Mouse (Mus musculus) midbrain, embryonic 14.5 days (tissue): ENCODE data around the gene Ephx1. TPM values are rescaled to one million over a fixed set of nuclear protein-coding genes. Genes with fewer than 3 reads are reported as not detected.

Experiments used
- ATAC-seq: fragments of 200-750 bp; cut with Nextera tagmentation; 2 replicates; pipeline ENCODE4 v1.8.0; 2017; ENCODE audit warnings: moderate number of reproducible peaks, moderate library complexity; ENCODE audit not compliant: low FRiP score, low TSS enrichment
- DNase-seq: peaks from one replicate; pipeline ENCODE4 v3.0.0-alpha.2; 2015
- H3K27ac ChIP-seq: fragments of 300-500 bp; sonication (generic); replicated peaks from 2 replicates; pipeline ENCODE4 v1.5.1; 2014; ENCODE audit warnings: mild to moderate bottlenecking, low read depth, low read length, moderate library complexity
- H3K27me3 ChIP-seq: fragments of 300-500 bp; sonication (generic); 2 replicates; pipeline ENCODE4 v1.6.1; 2014; ENCODE audit warnings: low read length, control low read depth, mixed read lengths; ENCODE audit not compliant: control insufficient read depth, insufficient read depth
- H3K36me3 ChIP-seq: fragments of 300-500 bp; sonication (generic); 2 replicates; pipeline ENCODE4 v1.6.1; 2014; ENCODE audit warnings: low read length, control low read depth; ENCODE audit not compliant: control insufficient read depth, insufficient read depth
- H3K4me1 ChIP-seq: fragments of 300-500 bp; sonication (generic); 2 replicates; pipeline ENCODE4 v1.6.1; 2014; ENCODE audit warnings: mild to moderate bottlenecking, antibody characterized with exemption, low read length, control low read depth; ENCODE audit not compliant: control insufficient read depth, insufficient read depth
- H3K4me2 ChIP-seq: fragments of 300-500 bp; sonication (generic); 2 replicates; pipeline ENCODE4 v1.6.1; 2014; ENCODE audit warnings: mild to moderate bottlenecking, low read length, moderate library complexity
- H3K4me3 ChIP-seq: fragments of 300-500 bp; sonication (generic); replicated peaks from 2 replicates; pipeline ENCODE4 v1.5.1; 2014; ENCODE audit warnings: low read depth, low read length
- H3K9ac ChIP-seq: fragments of 300-500 bp; sonication (generic); replicated peaks from 2 replicates; pipeline ENCODE4 v1.6.1; 2014; ENCODE audit warnings: mild to moderate bottlenecking, low read length, moderate library complexity
- H3K9me3 ChIP-seq: fragments of 300-500 bp; sonication (generic); 2 replicates; pipeline ENCODE4 v1.6.1; 2016; ENCODE audit warnings: low read length, control low read depth, mixed read lengths; ENCODE audit not compliant: control insufficient read depth
- WGBS: fragments of 180-500 bp; shearing (Covaris S2); extraction: QIAGEN DNeasy Blood & Tissue Kit; methylation state at CpG from one replicate; pipeline ENCODE4 v1.1.7; 2014; 5-methylcytosine and 5-hydroxymethylcytosine counted together
- polyA plus RNA-seq: library from polyadenylated mRNA; unstranded; fragments of >200 nt; fragmentation: Nextera tagmentation; extraction: Ambion mirVana; gene quantifications from 2 replicates; pipeline ENCODE4 v1.2.1, GENCODE M21; 2014

Ephx1 gene
- polyA plus RNA-seq, 1 experiment from 2014 or later: 2.7 TPM

DNA sequence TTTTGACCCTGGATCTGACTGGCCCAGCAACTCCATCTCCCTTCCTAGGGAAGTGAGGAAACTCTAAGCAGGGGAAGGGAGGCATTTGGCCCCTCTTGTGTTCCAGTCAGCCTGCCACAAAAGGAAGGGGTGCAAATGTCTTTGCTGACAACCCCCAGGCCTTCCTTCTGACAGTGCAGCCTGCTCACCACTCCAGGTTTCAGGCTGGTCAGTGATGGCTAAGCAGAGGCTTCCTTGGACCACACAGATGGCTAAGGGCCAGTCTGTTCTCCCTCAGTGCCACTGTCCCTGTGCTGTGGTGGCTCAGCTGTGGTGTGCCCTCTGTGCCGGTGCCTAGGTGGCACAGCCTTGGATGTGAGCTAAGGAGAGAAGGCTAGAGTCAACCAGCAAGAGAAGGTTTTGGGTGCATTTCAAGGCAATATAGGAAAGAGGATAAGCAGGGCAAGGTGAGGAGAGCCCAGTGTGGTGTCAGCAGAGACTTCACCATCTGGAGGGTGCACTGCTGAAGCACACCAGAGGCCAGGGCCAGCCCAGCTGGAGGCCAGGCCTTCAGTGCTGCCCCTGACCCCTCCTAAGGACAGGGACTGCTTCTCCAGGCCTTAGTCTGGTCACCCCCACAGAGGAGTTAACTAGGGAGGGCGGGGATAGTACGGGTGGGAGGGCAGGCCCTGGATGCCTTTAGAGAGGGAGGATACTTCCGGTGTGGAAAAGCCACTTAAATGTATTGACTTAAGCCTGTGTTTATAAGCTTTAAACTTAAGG is 10.4 kb downstream of the Ephx1 start:
- H3K27me3 ChIP-seq: no peaks in the 10 kb centered on the region
- H3K27ac ChIP-seq: no peak overlapping the region
- no peak for ATAC-seq
- H3K4me2 ChIP-seq: no peak overlapping the region
- H3K9ac ChIP-seq: no peak overlapping the region
- 70% methylated on average over 4 of the region's 4 CpGs for WGBS
- no peaks in the 10 kb centered on the region for H3K4me1 ChIP-seq
- H3K9me3 ChIP-seq: no peaks in the 10 kb centered on the region
- no peak overlapping the region for H3K4me3 ChIP-seq
- DNase-seq: no peak
- H3K36me3 ChIP-seq: no peaks in the 10 kb centered on the region

DNA sequence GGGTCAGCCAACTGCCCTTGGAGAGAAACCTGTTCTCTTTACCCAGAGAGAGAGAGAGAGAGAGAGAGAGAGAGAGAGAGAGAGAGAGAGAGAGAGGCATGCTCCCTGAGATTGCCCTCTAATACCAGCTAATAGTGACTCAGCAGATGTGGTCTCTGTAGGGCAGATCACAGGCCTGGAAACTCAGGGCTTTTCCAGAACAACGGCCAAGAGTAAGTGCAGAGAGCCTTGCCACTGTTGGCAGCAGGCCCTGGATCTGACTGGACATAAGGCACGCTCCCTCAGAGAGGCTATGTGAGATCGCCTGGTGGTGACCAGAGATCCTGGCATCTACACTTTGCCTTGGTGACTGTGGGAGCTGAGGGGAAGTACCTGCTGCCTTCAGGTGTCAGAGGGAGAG is 10.9 kb downstream of the Ephx1 start:
- Histone ChIP-seq H3K4me3 (no peak overlapping the region), H3K4me1 (no peaks in the 10 kb centered on the region), H3K9ac (no peak overlapping the region), H3K9me3 (no peaks in the 10 kb centered on the region), H3K27me3 (no peaks in the 10 kb centered on the region), H3K27ac (no peak overlapping the region), H3K36me3 (no peaks in the 10 kb centered on the region), H3K4me2 (no peak overlapping the region)
- DNase-seq (no peak), ATAC-seq (no peak)
- 81% methylated on average over 3 of the region's 3 CpGs for WGBS

DNA sequence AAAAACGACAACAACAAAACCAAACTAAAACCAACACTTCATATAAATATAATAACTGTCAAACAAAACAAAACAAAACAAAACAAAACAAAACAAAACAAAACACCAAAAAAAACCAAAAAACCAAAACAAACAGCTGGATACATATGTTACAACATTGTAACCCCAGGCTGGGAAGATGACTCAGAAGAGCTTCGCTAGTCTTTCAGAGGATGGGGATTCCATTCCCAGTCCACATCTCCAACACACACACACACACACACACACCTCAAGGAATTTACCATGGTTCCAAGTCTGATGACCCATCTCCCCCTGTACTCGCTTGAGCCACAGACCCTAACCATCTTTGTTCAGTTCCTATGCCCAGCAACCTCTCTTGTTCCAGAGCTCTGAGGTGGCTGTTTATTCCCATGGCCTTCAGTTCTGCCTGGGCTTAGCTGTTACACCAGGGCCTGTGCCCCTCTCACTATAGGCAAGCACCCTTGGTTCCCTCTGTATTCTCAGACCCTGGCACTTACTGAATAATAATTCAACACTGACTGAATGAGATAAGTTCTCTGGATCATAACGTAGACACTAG is 11.6 kb downstream of the Ephx1 start:
- no peaks in the 10 kb centered on the region for H3K27me3 ChIP-seq
- no peak for DNase-seq
- no peak for ATAC-seq
- WGBS: 88% methylated on average over 4 of the region's 4 CpGs
- H3K4me3 ChIP-seq: no peak overlapping the region
- H3K4me1 ChIP-seq: no peaks in the 10 kb centered on the region
- no peak overlapping the region for H3K4me2 ChIP-seq
- H3K27ac ChIP-seq: no peak overlapping the region
- no peaks in the 10 kb centered on the region for H3K36me3 ChIP-seq
- H3K9me3 ChIP-seq: no peaks in the 10 kb centered on the region
- no peak overlapping the region for H3K9ac ChIP-seq

DNA sequence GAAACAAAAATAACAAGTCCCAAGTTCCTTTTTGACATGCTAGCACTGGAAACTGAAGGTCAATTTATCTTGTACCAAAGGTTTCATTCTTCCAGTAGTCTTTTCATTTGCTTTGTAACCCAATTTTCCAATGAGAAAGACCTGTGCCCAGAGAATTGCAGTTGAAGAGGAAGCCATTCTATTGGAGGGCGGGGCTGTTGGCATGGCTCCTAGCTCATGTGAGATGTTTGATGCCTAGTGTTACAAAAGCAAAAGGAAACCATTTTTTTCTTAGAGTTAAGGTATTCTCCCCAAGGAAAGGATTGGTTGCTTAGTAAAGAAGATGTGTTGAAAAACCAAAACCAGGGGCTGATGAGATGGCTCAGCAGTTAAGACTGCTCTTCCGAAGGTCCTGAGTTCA is 12.4 kb downstream of the Ephx1 start:
- H3K4me3 ChIP-seq: no peak overlapping the region
- H3K9me3 ChIP-seq: no peaks in the 10 kb centered on the region
- H3K27me3 ChIP-seq: no peaks in the 10 kb centered on the region
- no peaks in the 10 kb centered on the region for H3K36me3 ChIP-seq
- no peak overlapping the region for H3K9ac ChIP-seq
- no peak overlapping the region for H3K4me2 ChIP-seq
- DNase-seq (no peak), ATAC-seq (no peak)
- H3K4me1 ChIP-seq: no peaks in the 10 kb centered on the region
- no peak overlapping the region for H3K27ac ChIP-seq
- WGBS: 99% methylated on average over 2 of the region's 2 CpGs

DNA sequence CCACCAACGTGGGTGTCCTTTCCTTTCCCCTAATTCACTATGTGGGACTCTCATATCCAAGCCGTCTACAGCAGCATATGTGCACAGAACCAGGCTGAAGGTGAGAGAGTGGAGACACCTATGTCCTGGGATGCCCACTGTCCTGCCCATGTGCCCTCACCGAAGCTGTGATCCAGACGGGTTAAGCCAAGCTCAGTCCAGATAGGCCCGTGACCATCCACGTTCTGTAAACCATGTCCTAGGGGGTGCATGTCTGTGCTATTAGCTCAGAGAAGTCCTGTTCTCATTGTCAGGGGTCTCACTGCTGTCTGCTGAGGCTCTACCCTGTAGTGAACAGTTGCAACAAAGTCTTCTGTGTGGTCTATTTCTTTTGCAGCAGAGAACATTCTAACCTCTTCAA is 12.9 kb downstream of the Ephx1 start:
- H3K4me3 ChIP-seq: no peak overlapping the region
- 92% methylated on average over 6 of the region's 6 CpGs for WGBS
- no peaks in the 10 kb centered on the region for H3K36me3 ChIP-seq
- DNase-seq: no peak
- no peaks in the 10 kb centered on the region for H3K4me1 ChIP-seq
- no peaks in the 10 kb centered on the region for H3K27me3 ChIP-seq
- no peaks in the 10 kb centered on the region for H3K9me3 ChIP-seq
- no peak overlapping the region for H3K27ac ChIP-seq
- ATAC-seq: no peak
- H3K9ac ChIP-seq: no peak overlapping the region
- no peak overlapping the region for H3K4me2 ChIP-seq

DNA sequence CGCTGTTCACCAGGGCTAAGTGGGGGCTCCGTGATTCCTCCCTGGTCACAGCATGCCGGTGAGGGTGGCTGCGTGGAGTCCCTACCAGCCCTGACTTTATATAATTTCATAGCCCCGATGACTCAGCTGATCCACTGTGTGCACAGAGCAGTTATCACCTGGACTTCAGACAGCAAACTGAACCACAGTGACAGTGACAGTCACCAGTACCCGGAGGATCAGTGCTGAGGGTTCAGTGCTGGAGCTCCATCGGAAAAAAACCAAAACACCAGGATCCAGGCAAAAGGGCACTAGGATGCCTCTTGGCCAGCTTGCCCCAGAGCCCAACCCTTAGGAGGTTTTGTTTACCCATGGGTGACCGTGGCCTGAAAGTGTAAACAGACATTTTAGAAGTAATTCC is 15.4 kb downstream of the Ephx1 start:
- H3K9me3 ChIP-seq: no peaks in the 10 kb centered on the region
- ATAC-seq: no peak
- DNase-seq: no peak
- 86% methylated on average over 8 of the region's 8 CpGs for WGBS
- H3K4me3 ChIP-seq: no peak overlapping the region
- no peak overlapping the region for H3K4me2 ChIP-seq
- H3K4me1 ChIP-seq: no peaks in the 10 kb centered on the region
- no peaks in the 10 kb centered on the region for H3K36me3 ChIP-seq
- no peaks in the 10 kb centered on the region for H3K27me3 ChIP-seq
- H3K27ac ChIP-seq: no peak overlapping the region
- no peak overlapping the region for H3K9ac ChIP-seq

DNA sequence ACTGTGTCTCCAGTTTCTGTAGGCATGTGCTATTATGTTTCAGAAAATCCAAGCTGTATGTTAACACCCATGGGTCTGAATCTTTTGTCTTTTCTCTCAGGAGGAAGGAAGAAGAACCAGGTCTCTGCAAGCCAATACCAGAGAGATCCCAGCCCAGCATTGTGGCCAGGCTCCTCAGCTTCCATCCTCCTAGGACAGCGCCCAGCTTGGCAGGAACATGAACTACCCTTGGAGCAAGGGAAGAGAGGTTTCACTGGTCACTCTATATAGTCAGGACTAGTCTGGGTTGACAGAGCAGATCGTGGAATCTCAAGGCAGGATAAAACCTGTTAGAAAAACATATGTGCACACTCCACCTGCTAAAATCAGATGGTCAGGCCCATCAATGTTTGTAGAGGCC is 16.9 kb downstream of the Ephx1 start:
- Histone ChIP-seq H3K4me3 (no peak overlapping the region), H3K36me3 (no peaks in the 10 kb centered on the region), H3K9me3 (no peaks in the 10 kb centered on the region), H3K4me2 (no peak overlapping the region), H3K27ac (no peak overlapping the region), H3K9ac (no peak overlapping the region), H3K4me1 (no peaks in the 10 kb centered on the region), H3K27me3 (no peaks in the 10 kb centered on the region)
- WGBS: 90% methylated on average over 2 of the region's 2 CpGs
- DNase-seq (no peak), ATAC-seq (no peak)

DNA sequence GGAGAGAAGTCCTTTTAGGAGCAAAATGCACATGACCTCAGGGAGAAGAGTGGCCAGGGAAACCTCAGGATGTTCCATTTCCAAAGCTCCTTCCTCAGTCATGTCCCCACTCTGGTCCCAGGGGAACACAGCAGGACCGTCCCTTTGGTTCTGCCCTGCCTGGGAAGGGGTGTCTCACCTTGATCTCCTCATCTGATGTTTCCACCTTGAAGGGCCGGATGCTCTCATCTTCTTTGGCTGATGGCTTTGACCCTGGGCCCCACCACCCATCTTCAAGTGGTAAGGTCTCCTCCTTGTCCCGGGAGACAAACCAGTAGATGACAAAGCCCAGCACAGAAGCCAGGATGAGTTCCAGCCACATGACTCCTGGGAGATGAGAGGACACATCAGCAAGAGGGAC is 19.1 kb downstream of the Ephx1 start:
- ATAC-seq (no peak), DNase-seq (no peak)
- Histone ChIP-seq H3K4me1 (no peaks in the 10 kb centered on the region), H3K27me3 (no peaks in the 10 kb centered on the region), H3K36me3 (no peaks in the 10 kb centered on the region), H3K27ac (no peak overlapping the region), H3K4me2 (no peak overlapping the region), H3K4me3 (no peak overlapping the region), H3K9me3 (no peaks in the 10 kb centered on the region), H3K9ac (no peak overlapping the region)
- 96% methylated on average over 3 of the region's 3 CpGs for WGBS

DNA sequence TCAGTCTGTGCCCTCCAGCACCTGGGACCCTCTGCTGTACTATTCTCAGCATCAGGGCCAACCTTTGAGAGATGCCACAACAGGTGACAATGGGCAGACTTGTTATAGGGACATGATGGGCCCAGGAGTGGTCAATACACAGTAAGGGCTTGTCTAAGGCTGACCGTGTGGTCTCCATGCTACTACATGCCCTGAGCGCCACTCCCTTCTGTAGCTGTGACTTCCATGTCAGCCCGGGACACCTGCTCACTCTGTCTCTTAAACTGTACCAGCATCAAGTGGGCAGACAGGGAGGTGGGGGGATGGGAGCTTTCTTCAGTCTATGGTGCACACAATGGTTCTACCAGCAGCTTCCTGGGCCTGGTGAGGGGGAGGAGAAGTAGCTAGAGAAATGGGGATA is 19.5 kb downstream of the Ephx1 start:
- Histone ChIP-seq H3K9me3 (no peaks in the 10 kb centered on the region), H3K4me3 (no peak overlapping the region), H3K27ac (no peak overlapping the region), H3K4me2 (no peak overlapping the region), H3K27me3 (no peaks in the 10 kb centered on the region), H3K36me3 (no peaks in the 10 kb centered on the region), H3K9ac (no peak overlapping the region), H3K4me1 (no peaks in the 10 kb centered on the region)
- WGBS: 90% methylated on average over 3 of the region's 3 CpGs
- ATAC-seq (no peak), DNase-seq (no peak)
